Mouse (Mus musculus) induced T-regulatory cell, adult 2 months (primary cell): ENCODE results near the gene Klhl7.

Source experiments
- DNase-seq: peaks from one replicate; pipeline ENCODE4 v3.0.0-alpha.2; 2012; ENCODE audit warnings: low read depth

Gene Klhl7

GRCm38 (mm10) chr5:24100106-24100809 is at the start of gene Klhl7:
Gene Klhl7 (plus strand): TSS chr5:24100605.
- DNase-seq, result peak; percentile 92

GRCm38 (mm10) chr5:24051755-24052675 is 48.4 kb upstream of the Klhl7 start:
- no peak for DNase-seq

GRCm38 (mm10) chr5:24053245-24054190 is 46.9 kb upstream of the Klhl7 start:
- DNase-seq, result no peak

GRCm38 (mm10) chr5:24054382-24054781 is 46.0 kb upstream of the Klhl7 start:
- no peak for DNase-seq

GRCm38 (mm10) chr5:24056865-24057264 is 43.5 kb upstream of the Klhl7 start:
- no peak for DNase-seq

GRCm38 (mm10) chr5:24057592-24057991 is 42.8 kb upstream of the Klhl7 start:
- DNase-seq, result peak; percentile 35

- no peak for DNase-seq
Observed at GRCm38 (mm10) chr5:24060949-24061348, 39.5 kb upstream of the Klhl7 start.

GRCm38 (mm10) chr5:24063034-24063433 is 37.4 kb upstream of the Klhl7 start:
- no peak for DNase-seq

GRCm38 (mm10) chr5:24063545-24063944 is 36.9 kb upstream of the Klhl7 start:
- DNase-seq, result no peak

- DNase-seq, result no peak
Observed at GRCm38 (mm10) chr5:24068955-24069354, 31.4 kb upstream of the Klhl7 start.

- no peak for DNase-seq
Observed at GRCm38 (mm10) chr5:24072031-24072430, 28.4 kb upstream of the Klhl7 start.

- DNase-seq, result peak; percentile 66
Observed at GRCm38 (mm10) chr5:24076986-24077718, 23.3 kb upstream of the Klhl7 start.

GRCm38 (mm10) chr5:24077739-24078306 is 22.6 kb upstream of the Klhl7 start:
- no peak for DNase-seq

- no peak for DNase-seq
Observed at GRCm38 (mm10) chr5:24078420-24079179, 21.8 kb upstream of the Klhl7 start.

- DNase-seq, result no peak
Observed at GRCm38 (mm10) chr5:24080826-24081225, 19.6 kb upstream of the Klhl7 start.

- no peak for DNase-seq
Observed at GRCm38 (mm10) chr5:24084835-24085234, 15.6 kb upstream of the Klhl7 start.

- DNase-seq, result no peak
Observed at GRCm38 (mm10) chr5:24086241-24086640, 14.2 kb upstream of the Klhl7 start.

- DNase-seq, result no peak
Observed at GRCm38 (mm10) chr5:24086865-24087264, 13.5 kb upstream of the Klhl7 start.

- DNase-seq, result peak; percentile 29
Observed at GRCm38 (mm10) chr5:24088451-24088850, 12.0 kb upstream of the Klhl7 start.

GRCm38 (mm10) chr5:24092496-24092895 is 7.9 kb upstream of the Klhl7 start:
- no peak for DNase-seq
